Mouse (Mus musculus) lung, postnatal 0 days (tissue): ENCODE measurements at regions not wholly inside any gene's neighbourhood (a gene's known extent, or its start where the extent isn't known, plus 50 kb on each side); places are given as distances from the start of the nearest gene placed in this dataset.

Source experiments
- CTCF ChIP-seq: IDR thresholded peaks from 2 replicates; pipeline ENCODE4 v1.5.1; 2016; ENCODE audit warnings: antibody characterized with exemption, mild to moderate bottlenecking
- EP300 ChIP-seq: IDR thresholded peaks from 2 replicates; pipeline ENCODE4 v1.6.1; 2016; ENCODE audit warnings: antibody characterized with exemption, mild to moderate bottlenecking, control low read depth

- no peak for TF ChIP-seq EP300
- no peak for TF ChIP-seq CTCF
These were observed 142.8 kb upstream of the Jun start for GRCm38 (mm10) chr4:95194621-95195455.
